Mouse (Mus musculus): ENCODE measurements around the gene Ccdc124.

DNA sequence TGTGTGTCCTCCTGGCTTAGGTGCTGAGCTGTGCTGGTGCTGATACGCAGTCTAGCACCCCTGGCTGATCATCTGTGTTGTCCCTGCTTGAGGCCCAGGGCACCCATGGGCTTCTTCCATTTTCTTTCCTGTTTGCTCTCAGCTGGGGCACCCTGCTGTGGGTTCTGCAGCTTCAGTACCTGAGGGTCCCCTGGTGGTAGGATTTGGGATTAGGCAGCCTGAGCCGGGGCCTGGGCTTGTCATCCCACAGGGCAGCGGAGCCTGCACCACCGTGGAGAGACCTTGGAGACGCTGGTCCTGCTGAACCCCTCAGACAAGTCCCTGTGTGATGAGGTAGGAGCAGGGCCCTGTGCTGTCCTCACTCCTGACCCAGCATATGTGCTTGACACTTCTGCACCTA, 37.9 kb upstream of the Ccdc124 start:
- TF ChIP-seq CHD2 (IDR thresholded peaks at IDR 0.05; ENCODE audit: low read depth, low read length) (no peak), ZNF384 (IDR thresholded peaks at IDR 0.05; ENCODE audit: low read depth, low read length) (no peak), HCFC1 (IDR thresholded peaks at IDR 0.05; ENCODE audit: borderline replicate concordance, insufficient read depth, low read length) (no peak)
